Mouse (Mus musculus) CH12F3 (cell line): ENCODE measurements around the gene Gm2056.
"Not testable (repeated sequence)": the region's sequence is repeated elsewhere in the genome, so short reads cannot be mapped to it uniquely, and the experiment has no call there.

Source experiments
- in situ Hi-C: fragments of 300-500 bp; cut with MboI; formaldehyde crosslinking; loops from 2 replicates; pipeline ENCODE4 v1.14.3; 2020; ENCODE audit warnings: low sequenced_read_pairs

Gene Gm2056

DNA sequence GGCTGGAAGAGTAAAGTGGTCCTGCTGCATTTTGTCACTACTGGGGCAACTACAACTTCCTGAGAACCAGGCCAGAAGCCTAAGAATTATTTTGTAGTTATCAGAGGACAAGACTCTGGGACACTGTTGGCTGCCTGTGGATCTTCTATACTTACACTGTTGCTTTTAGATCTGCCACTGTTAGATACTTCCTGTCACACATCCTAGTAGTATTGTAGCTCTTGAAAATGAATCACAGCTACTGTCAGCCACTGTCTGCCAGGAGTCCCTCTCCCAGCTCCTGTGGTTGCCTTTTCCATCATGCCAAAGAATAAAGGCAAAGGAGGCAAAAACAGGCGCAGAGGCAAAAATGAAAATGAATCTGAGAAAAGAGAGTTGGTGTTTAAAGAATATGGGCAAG, at the start of gene Gm2056:
Gm2056 (plus strand) TSS at position 301 of the 400 bp plus-strand sequence.
- in situ Hi-C loops: not testable (repeated sequence)

DNA sequence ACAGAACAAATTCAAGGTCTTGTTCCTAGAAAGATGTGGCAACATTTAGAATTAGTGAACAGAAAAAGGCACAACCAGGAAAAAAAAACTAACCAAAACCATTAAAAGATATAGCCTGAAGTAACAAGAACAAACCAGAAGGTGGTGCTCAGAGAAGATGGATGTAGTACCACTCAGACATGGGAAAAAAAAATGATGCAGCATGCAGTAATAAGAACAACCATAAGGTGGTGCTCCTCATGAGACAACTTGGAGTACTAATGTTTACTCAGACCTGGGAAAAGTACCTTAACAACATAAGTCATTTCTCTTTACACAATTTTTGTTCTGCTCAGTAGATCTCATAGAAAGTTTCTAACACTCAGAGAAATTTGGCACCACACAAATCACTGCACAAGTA, 42.8 kb upstream of the Gm2056 start:
- in situ Hi-C loops: not testable (repeated sequence)

DNA sequence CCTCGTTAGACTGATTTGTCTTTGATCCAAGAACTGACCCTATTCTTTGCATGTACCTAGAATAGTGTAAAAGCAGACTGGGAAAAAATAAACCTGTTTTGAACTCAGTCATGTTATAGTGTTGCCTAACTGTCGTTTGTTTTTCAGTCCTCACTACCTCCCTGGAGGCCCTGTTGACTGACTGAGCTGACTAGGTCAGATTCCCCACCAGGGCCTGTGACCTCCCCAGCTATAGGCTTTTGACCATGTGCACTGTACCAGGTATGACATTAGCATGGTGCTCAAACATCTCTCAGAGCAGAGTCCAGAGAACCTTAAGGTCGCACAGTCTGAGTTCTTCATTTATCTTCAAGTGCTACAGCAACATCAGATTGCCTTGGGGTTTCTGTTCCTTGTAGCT, 22.7 kb upstream of the Gm2056 start:
- in situ Hi-C loops: not testable (repeated sequence)

DNA sequence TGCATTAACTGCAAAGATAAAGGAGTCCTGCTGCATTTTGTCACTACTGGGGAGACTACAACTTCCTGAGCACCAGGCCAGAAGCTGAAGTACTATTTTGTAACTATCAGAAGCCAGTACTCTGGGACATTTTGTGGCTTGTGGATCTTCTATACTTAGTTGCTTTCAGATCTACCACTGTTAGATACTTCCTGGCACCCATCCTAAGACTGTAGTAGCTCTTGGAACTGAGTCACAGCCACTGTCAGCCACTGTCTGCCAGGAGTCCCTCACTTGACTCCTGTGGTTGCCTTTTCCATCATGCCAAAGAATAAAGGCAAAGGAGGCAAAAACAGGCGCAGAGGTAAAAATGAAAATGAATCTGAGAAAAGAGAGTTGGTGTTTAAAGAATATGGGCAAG, 15.3 kb upstream of the Gm2056 start, which contains the start of gene Gm2075:
Gm2075 (plus strand) TSS at position 301 of the 400 bp plus-strand sequence.
- in situ Hi-C loops: not testable (repeated sequence)

DNA sequence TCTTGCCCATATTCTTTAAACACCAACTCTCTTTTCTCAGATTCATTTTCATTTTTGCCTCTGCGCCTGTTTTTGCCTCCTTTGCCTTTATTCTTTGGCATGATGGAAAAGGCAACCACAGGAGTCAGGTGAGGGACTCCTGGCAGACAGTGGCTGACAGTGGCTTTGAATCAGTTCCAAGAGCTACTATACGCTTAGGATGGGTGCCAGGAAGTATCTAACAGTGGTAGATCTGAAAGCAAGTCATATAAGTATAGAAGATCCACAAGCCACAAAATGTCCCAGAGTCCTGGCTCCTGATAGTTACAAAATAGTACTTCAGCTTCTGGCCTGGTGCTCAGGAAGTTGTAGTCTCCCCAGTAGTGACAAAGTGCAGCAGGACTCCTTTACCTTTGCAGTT, 8.1 kb upstream of the Gm2056 start, which contains the start of gene Gm6803:
Gm6803 (minus strand) TSS at position 101 of the 400 bp plus-strand sequence.
- in situ Hi-C loops: not testable (repeated sequence)

DNA sequence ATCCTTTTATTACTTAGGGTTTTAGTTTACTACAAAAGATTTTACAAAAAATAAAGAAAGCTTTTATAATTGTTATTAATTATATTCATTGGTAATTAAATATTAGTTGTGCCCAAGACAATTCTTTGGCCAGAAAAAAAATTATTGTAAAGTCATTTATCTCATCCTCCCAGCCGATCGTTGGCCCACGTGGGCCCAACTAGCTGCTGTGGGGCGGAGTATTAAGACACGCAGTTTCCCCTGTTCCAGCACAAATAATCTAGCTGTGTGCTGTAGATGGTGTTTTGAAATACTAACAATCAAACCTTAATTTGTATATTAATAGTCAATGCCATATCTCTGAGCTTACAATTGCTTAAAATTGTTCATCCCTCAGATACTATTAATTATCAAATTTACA, 5.4 kb downstream of the Gm2056 start:
- in situ Hi-C loops: not testable (repeated sequence)

DNA sequence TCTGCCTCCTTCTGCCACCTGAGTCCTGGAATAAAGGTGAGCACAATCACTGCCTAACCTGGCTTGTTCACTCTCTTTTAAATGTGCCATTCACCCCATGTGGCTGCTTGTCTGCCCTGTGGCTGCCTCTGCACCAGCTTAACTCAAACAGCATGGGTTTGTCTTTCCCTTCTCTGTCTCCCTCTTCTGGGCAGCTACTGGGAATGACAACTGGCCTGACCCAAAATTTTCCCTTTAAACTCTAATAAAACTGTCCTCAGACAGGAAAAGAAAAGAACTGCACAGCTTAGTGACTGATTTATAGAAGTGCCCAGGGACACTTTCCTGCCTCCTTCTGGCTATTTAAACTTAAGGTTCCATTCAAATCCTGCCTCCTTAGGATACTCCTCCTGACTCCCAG, 12.3 kb downstream of the Gm2056 start:
- in situ Hi-C loops: not testable (repeated sequence)

DNA sequence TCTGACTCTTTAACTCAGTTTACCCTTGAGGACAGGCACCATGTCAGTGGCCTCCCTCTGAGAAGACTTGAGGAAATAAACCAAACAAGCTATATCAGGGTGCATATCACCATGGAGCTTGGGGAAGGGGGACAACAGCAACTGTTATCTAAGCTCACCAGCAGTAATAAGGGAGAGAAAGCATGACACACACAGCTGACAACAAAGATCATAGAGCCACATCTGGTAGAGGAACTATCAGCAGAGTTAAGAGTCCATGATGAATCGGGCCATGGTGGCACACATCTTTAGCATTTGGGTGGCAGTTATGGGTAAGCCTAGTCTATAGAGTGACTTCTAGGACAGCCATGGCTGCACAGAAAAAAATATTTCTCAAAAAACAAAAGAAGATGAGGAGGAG, 12.9 kb downstream of the Gm2056 start:
- in situ Hi-C loops: not testable (repeated sequence)

DNA sequence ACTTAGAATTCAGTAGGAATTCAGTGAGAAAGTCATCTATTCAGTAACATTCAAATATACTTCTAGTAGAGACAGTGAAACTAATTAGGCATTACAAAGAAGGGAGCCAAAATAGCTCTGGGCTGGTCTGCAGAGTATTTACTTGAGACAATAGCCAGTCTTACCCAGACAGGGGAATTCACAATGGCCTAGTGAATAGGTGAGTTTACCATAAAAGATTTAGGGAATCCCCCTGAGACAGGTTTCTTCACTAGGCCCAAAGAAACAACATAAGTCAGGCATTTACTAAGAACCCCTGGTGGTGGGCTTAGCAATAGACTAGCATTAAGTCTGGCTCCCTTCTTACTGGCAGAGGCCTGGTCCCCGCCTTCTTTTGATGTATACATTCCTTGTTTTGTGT, 18.4 kb downstream of the Gm2056 start:
- in situ Hi-C loops: not testable (repeated sequence)
